ENCODE assay signal across 12 mouse cellular contexts in the genomic region with DNA sequence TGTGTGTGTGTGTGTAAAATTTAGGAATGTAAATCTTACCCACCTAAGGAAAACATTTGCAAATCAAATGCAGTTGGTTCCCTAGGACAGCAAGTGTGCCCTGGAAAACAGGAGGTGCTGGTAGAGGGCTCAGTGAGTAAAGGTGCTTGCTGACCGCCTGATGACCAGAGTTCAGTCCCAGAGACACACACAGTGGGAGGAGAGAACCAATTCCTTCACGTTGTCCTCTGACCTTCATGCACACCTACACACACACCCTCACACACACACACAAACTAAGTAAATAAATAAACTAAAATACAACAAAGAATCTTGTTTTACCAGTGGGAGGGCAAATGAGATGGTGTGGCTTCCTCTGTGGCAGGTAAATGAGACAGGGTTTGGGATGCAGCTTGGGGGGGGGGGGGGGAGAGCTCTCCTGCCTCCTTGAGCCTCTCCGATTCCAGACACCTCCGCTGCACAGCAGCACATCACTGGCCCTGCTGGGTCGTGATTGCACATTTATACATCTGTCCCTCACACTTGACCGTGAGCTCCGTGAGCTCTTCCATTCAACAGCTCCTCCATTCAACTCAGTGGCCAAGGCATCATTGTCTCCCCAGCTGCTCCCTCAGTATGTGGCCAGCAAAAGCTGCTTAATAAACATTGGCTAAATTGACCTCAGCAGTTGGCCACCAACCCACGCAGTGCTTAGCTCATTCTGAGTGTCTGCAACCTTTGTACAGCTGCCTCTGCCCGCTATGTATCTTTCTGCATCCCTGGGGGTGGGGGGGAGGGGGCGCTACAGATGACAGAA.
DNase-seq lines count a peak whose midpoint lies in the region; ATAC-seq lines count a peak whose summit lies in the region.
"Had no signal": no experiment of that assay in that cellular context is flagged by ENCODE, and none has a peak within 500 bp of the region (broad histone marks: within the 10 kb centered on the region; RNA-seq: fewer than 3 reads in every experiment).

No protein-coding gene starts in this region.

- H3K4me3 ChIP-seq in embryonic facial prominence, embryonic 14.5 days (ENCODE audit: low read depth, low read length): no peak overlapping the region
- no peak overlapping the region for H3K4me3 ChIP-seq in hindbrain, embryonic 15.5 days
- H3K4me3 ChIP-seq in neural tube, embryonic 13.5 days: no peak overlapping the region
- H3K4me3 ChIP-seq: gastrocnemius, adult 2 months had no signal

- no peak overlapping the region for H3K27ac ChIP-seq in embryonic facial prominence, embryonic 14.5 days (replicated peaks; ENCODE audit: low read depth, low read length)
- no peak overlapping the region for H3K27ac ChIP-seq in hindbrain, embryonic 15.5 days (replicated peaks)
- H3K27ac ChIP-seq in neural tube, embryonic 13.5 days (replicated peaks): no peak overlapping the region
- H3K27ac ChIP-seq: gastrocnemius, adult 2 months had no signal

- no peak overlapping the region for H3K9ac ChIP-seq in embryonic facial prominence, embryonic 14.5 days (ENCODE audit: low read depth, low read length)
- no peak overlapping the region for H3K9ac ChIP-seq in hindbrain, embryonic 15.5 days
- H3K9ac ChIP-seq in neural tube, embryonic 13.5 days: no peak overlapping the region

- peak; percentile 4 for DNase-seq in heart, postnatal 4 days
- DNase-seq in heart, adult 11 months: no peak
- DNase-seq in embryonic facial prominence, embryonic 14.5 days (ENCODE audit: low spot score): peak; percentile 6
- no peak for DNase-seq in urinary bladder, postnatal 4 days (ENCODE audit: low spot score in 2 of 2)
- DNase-seq in layer of hippocampus, adult 18-20 months (ENCODE audit: low spot score in 2 of 2): no peak
- no peak for DNase-seq in yolk sac, embryonic 10.5 days (ENCODE audit: low spot score)
- DNase-seq: gastrocnemius, adult 2 months; kidney, adult 9 months; lung, adult 18-20 months had no signal

- no peaks in the 10 kb centered on the region for H3K27me3 ChIP-seq in embryonic facial prominence, embryonic 14.5 days (replicated peaks; ENCODE audit: control insufficient read depth, insufficient read depth, low read length)
- H3K27me3 ChIP-seq in hindbrain, embryonic 15.5 days: no peaks in the 10 kb centered on the region
- no peaks in the 10 kb centered on the region for H3K27me3 ChIP-seq in neural tube, embryonic 13.5 days
- H3K27me3 ChIP-seq: Patski had no signal

- no peaks in the 10 kb centered on the region for H3K4me1 ChIP-seq in embryonic facial prominence, embryonic 14.5 days (ENCODE audit: control insufficient read depth, insufficient read depth, low read length)
- 0 out of 2 replicates have a peak, but pooled peaks cover 3% of the 10 kb centered on the region for H3K4me1 ChIP-seq in hindbrain, embryonic 15.5 days (replicated peaks)
- H3K4me1 ChIP-seq in neural tube, embryonic 13.5 days (replicated peaks): peaks cover 6% of the 10 kb centered on the region; the same call in 1 of the 2 replicates

- WGBS in embryonic facial prominence, embryonic 14.5 days: 34% methylated on average over 8 of the region's 10 CpGs
- WGBS in hindbrain, embryonic 15.5 days: 14% methylated on average over 10 of the region's 10 CpGs
- 31% methylated on average over 10 of the region's 10 CpGs for WGBS in neural tube, embryonic 13.5 days

- H3K36me3 ChIP-seq in embryonic facial prominence, embryonic 14.5 days (ENCODE audit: control insufficient read depth, insufficient read depth, low read length): no peaks in the 10 kb centered on the region
- H3K36me3 ChIP-seq in hindbrain, embryonic 15.5 days: no peaks in the 10 kb centered on the region
- H3K36me3 ChIP-seq in neural tube, embryonic 13.5 days: no peaks in the 10 kb centered on the region

- no peak overlapping the region for H3K4me2 ChIP-seq in embryonic facial prominence, embryonic 14.5 days (ENCODE audit: low read depth, low read length)
- no peak overlapping the region for H3K4me2 ChIP-seq in hindbrain, embryonic 15.5 days
- H3K4me2 ChIP-seq in neural tube, embryonic 13.5 days: no peak overlapping the region

- no peak for ATAC-seq in embryonic facial prominence, embryonic 14.5 days (ENCODE audit: low read depth)
- peak; percentile 38; the same call in 1 of the 2 replicates for ATAC-seq in hindbrain, embryonic 15.5 days (ENCODE audit: low FRiP score, low read depth)
- ATAC-seq in neural tube, embryonic 13.5 days (ENCODE audit: low read depth): peak; percentile 47; the same call in 1 of the 2 replicates
- ATAC-seq: Patski had no signal

- no peaks in the 10 kb centered on the region for H3K9me3 ChIP-seq in embryonic facial prominence, embryonic 14.5 days (ENCODE audit: control insufficient read depth, low read length)
- no peaks in the 10 kb centered on the region for H3K9me3 ChIP-seq in hindbrain, embryonic 15.5 days
- no peaks in the 10 kb centered on the region for H3K9me3 ChIP-seq in neural tube, embryonic 13.5 days

Comparison
In these comparisons a context has a peak if more than half of its experiments do, and no peak if none do; other contexts are left out.
1. DNase-seq: peak in heart, postnatal 4 days (single experiment) and embryonic facial prominence, embryonic 14.5 days (single experiment); none in heart, adult 11 months (single experiment), urinary bladder, postnatal 4 days (0 of 2), layer of hippocampus, adult 18-20 months (0 of 2) and yolk sac, embryonic 10.5 days (single experiment).